Mouse (Mus musculus): ENCODE measurements around the gene Kcnq1.

- TF ChIP-seq TAL1 (IDR thresholded peaks at IDR 0.05; ENCODE audit: low read length), result no peak
- no peak for TF ChIP-seq GATA1 (IDR thresholded peaks at IDR 0.05; ENCODE audit: low read length)
Measured at GRCm38 (mm10) chr7:143310311-143310710, 204.1 kb downstream of the Kcnq1 start.
